Mouse (Mus musculus) liver, adult 2 months (tissue): ENCODE results near the gene P2rx2.

ENCODE experiments used
- CTCF ChIP-seq: fragments of 200-500 bp; IDR thresholded peaks from 2 replicates; pipeline ENCODE4 v1.5.1; 2011; ENCODE audit warnings: low read depth, low read length, control low read depth
- POLR2A ChIP-seq: fragments of 200-500 bp; IDR thresholded peaks from 2 replicates; pipeline ENCODE4 v1.6.1; 2011; ENCODE audit warnings: low read length, control low read depth; ENCODE audit not compliant: insufficient read depth; ENCODE audit errors: extremely low read depth

DNA sequence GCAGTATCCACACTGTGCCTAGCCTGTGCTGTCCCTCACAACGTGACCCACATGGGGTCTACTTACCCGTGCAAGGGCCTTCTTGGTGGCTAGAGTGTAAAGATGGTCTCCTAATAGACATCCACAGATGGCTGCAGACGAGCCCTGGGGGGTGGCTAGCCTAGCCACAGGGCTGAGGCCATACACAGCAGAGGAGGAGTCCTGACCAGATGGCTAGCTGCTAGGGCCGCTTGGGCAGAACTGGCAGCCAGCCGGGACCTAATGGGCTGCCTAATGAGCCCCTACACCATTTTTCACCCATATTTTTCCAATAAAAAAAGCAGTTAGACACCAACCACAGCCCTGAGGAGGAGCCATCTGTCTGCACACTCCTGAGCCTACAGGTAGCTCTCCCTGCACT, 49.7 kb upstream of the P2rx2 start:
- TF ChIP-seq CTCF (no peak), POLR2A (no peak)
